Mouse (Mus musculus) testis, adult 2 months (tissue): Measurements from ENCODE around the gene Wipf3. TPM values are rescaled to one million over a fixed set of nuclear protein-coding genes. Genes with fewer than 3 reads are reported as not detected.

Experiments used
- H3K27ac ChIP-seq: fragments of 200-500 bp; 2 replicates; pipeline ENCODE4 v1.5.1; 2012; ENCODE audit warnings: low read depth, low read length; ENCODE audit not compliant: control insufficient read depth, insufficient read depth
- H3K27me3 ChIP-seq: fragments of 200-500 bp; 2 replicates; pipeline ENCODE4 v1.6.1; 2012; ENCODE audit warnings: mild to moderate bottlenecking, low read length, moderate library complexity; ENCODE audit not compliant: control insufficient read depth, insufficient read depth
- H3K36me3 ChIP-seq: fragments of 200-500 bp; 2 replicates; pipeline ENCODE4 v1.6.1; 2012; ENCODE audit warnings: mild to moderate bottlenecking, low read length; ENCODE audit not compliant: control insufficient read depth, insufficient read depth
- H3K4me1 ChIP-seq: fragments of 200-500 bp; 2 replicates; pipeline ENCODE4 v1.6.1; 2012; ENCODE audit warnings: low read length; ENCODE audit not compliant: control insufficient read depth, insufficient read depth
- H3K4me3 ChIP-seq: fragments of 200-500 bp; 2 replicates; pipeline ENCODE4 v1.5.1; 2012; ENCODE audit warnings: low read depth, mild to moderate bottlenecking, low read length, moderate library complexity, mixed read lengths; ENCODE audit not compliant: control insufficient read depth
- CTCF ChIP-seq: fragments of 200-500 bp; IDR thresholded peaks from 2 replicates; pipeline ENCODE4 v1.5.1; 2012; ENCODE audit warnings: low read depth, mild to moderate bottlenecking, inconsistent platforms, low read length, moderate library complexity; ENCODE audit not compliant: control insufficient read depth, insufficient read depth, insufficient replicate concordance
- POLR2A ChIP-seq: fragments of 200-500 bp; IDR thresholded peaks from 2 replicates; pipeline ENCODE4 v1.6.1; 2012; ENCODE audit warnings: low read depth, mild to moderate bottlenecking, inconsistent platforms, low read length, moderate library complexity; ENCODE audit not compliant: control insufficient read depth
- polyA plus RNA-seq: library from polyadenylated mRNA; depleted of rRNA; stranded (reverse); fragments of >200 nt; gene quantifications from 2 replicates; pipeline ENCODE4 v1.2.3, GENCODE M21; 2012

Gene Wipf3
- polyA plus RNA-seq, 1 experiment: 18.2 TPM

- Histone ChIP-seq H3K4me3 (no peak overlapping the region), H3K36me3 (no peaks in the 10 kb centered on the region), H3K27me3 (no peaks in the 10 kb centered on the region), H3K27ac (no peak overlapping the region), H3K4me1 (peaks cover 6% of the 10 kb centered on the region)
- no peak for TF ChIP-seq POLR2A
- no peak for TF ChIP-seq CTCF
These were observed 46.7 kb downstream of the Wipf3 start for GRCm38 (mm10) chr6:54475926-54476667.

- Histone ChIP-seq H3K36me3 (no peaks in the 10 kb centered on the region), H3K27ac (no peak overlapping the region), H3K4me1 (peaks cover 8% of the 10 kb centered on the region), H3K27me3 (no peaks in the 10 kb centered on the region), H3K4me3 (no peak overlapping the region)
- TF ChIP-seq CTCF: no peak
- TF ChIP-seq POLR2A: no peak
These were observed 49.4 kb downstream of the Wipf3 start for GRCm38 (mm10) chr6:54478646-54479324.

- TF ChIP-seq CTCF: no peak
- no peak for TF ChIP-seq POLR2A
- peaks cover 5% of the 10 kb centered on the region for H3K4me1 ChIP-seq
- no peaks in the 10 kb centered on the region for H3K27me3 ChIP-seq
- no peak overlapping the region for H3K27ac ChIP-seq
- H3K36me3 ChIP-seq: no peaks in the 10 kb centered on the region
- H3K4me3 ChIP-seq: no peak overlapping the region
These were observed 52.1 kb downstream of the Wipf3 start for GRCm38 (mm10) chr6:54481390-54482112.

- H3K27ac ChIP-seq: no peak overlapping the region
- no peaks in the 10 kb centered on the region for H3K36me3 ChIP-seq
- H3K4me3 ChIP-seq: no peak overlapping the region
- TF ChIP-seq CTCF (no peak), POLR2A (no peak)
- peaks cover 5% of the 10 kb centered on the region for H3K4me1 ChIP-seq
- H3K27me3 ChIP-seq: no peaks in the 10 kb centered on the region
These were observed 55.6 kb downstream of the Wipf3 start for GRCm38 (mm10) chr6:54485000-54485399.

- TF ChIP-seq POLR2A (no peak), CTCF (no peak)
- no peak overlapping the region; the same call in 1 of the 2 replicates for H3K4me3 ChIP-seq
- no peak overlapping the region for H3K27ac ChIP-seq
- H3K27me3 ChIP-seq: no peaks in the 10 kb centered on the region
- H3K4me1 ChIP-seq: peaks cover 5% of the 10 kb centered on the region
- no peaks in the 10 kb centered on the region for H3K36me3 ChIP-seq
These were observed 56.1 kb downstream of the Wipf3 start for GRCm38 (mm10) chr6:54485435-54485901.

- TF ChIP-seq CTCF: no peak
- TF ChIP-seq POLR2A: no peak
- no peaks in the 10 kb centered on the region for H3K36me3 ChIP-seq
- H3K27ac ChIP-seq: no peak overlapping the region
- no peak overlapping the region; the same call in 1 of the 2 replicates for H3K4me3 ChIP-seq
- peaks cover 5% of the 10 kb centered on the region for H3K4me1 ChIP-seq
- H3K27me3 ChIP-seq: no peaks in the 10 kb centered on the region
These were observed 56.7 kb downstream of the Wipf3 start for GRCm38 (mm10) chr6:54485973-54486569.

GRCm38 (mm10) chr6:54491074-54491473 is 61.7 kb downstream of the Wipf3 start:
- no peak overlapping the region for H3K4me3 ChIP-seq
- TF ChIP-seq CTCF (no peak), POLR2A (no peak)
- no peaks in the 10 kb centered on the region for H3K36me3 ChIP-seq
- H3K4me1 ChIP-seq: no peaks in the 10 kb centered on the region
- no peaks in the 10 kb centered on the region for H3K27me3 ChIP-seq
- no peak overlapping the region for H3K27ac ChIP-seq
